Mouse (Mus musculus) T-helper 2 cell (primary cell): ENCODE results near the gene Rprd2.
"Not testable (repeated sequence)": the region's sequence is repeated elsewhere in the genome, so short reads cannot be mapped to it uniquely, and the experiment has no call there.

Experiments used
- in situ Hi-C: fragments of 300-600 bp; cut with MboI, MseI; formaldehyde crosslinking; loops from one replicate; pipeline ENCODE4 v1.15.1; 2025; ENCODE audit warnings: high pct_unique_total_duplicates

Gene Rprd2

DNA sequence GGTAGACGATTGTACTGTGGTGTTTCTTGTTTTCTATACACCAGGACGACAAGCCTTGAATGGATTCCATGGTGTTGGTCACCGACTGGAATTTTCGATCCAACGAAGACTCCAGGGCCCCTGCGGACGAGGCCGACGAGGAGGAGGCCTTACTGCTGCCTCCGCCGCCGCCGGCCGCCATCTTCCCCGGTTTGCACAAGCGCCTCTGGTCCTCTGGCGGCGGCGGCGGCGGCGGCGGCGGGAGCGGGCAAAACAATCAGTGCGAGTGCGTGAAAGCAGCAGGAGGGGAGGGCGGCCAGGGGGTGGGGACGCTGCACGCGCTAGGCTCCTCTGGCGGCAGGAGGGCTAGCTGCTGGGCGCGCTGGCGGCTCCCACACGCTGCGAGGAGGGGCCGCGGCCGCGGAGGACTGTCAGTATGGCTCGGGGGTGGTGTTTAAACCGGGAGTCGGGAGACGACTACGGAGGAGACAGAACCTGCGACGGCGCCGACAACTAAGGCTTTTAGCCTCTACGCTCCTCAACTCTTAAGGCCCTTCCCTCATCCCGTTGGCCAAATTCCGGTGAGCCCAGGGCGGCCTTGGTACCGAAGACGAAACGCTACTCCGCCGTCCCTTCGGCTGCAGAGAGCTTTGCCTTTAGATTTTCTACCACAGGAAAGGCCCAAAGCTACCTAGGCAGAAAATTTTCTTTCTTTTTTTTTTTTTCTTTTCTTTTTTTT is at the start of gene Rprd2:
Rprd2 (minus strand) TSS at position 293 of the 718 bp plus-strand sequence.
- in situ Hi-C loops: loop anchor here (10.0 kb wide), 1 partner anchor 684 kb away; the partner anchor contains the start of genes Lysmd1 and Scnm1

- in situ Hi-C loops: loop anchor here (10.0 kb wide), 1 partner anchor 177 kb away; no protein-coding TSS in a partner anchor
Observed at GRCm38 (mm10) chr3:95867408-95867807, 48.7 kb upstream of the Rprd2 start.

GRCm38 (mm10) chr3:95866071-95866470 is 47.4 kb upstream of the Rprd2 start:
- in situ Hi-C loops: loop anchor here (10.0 kb wide), 1 partner anchor 179 kb away; no protein-coding TSS in a partner anchor

GRCm38 (mm10) chr3:95865571-95865970 is 46.9 kb upstream of the Rprd2 start:
- in situ Hi-C loops: loop anchor here (10.0 kb wide), 1 partner anchor 179 kb away; no protein-coding TSS in a partner anchor

DNA sequence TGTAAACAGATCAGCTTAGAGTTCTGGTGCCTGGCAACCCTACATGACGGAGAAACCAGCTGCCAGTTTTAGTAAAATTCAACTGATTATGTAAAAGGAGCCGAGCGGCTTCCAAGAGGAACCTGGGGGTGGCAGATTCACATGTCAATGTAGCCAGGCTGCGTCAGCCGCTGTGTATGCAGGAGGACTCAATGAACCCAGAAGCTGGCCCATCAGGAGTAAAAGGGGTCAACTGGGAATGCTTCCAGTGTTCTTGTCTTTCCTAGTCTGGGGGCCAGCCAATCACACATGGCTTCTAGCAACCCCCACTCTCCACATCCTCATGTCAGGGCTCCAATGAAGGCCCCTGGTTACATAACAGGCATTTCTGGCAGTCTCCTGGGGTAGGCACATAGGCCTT is 46.4 kb upstream of the Rprd2 start:
- in situ Hi-C loops: loop anchor here (10.0 kb wide), 1 partner anchor 180 kb away; no protein-coding TSS in a partner anchor

DNA sequence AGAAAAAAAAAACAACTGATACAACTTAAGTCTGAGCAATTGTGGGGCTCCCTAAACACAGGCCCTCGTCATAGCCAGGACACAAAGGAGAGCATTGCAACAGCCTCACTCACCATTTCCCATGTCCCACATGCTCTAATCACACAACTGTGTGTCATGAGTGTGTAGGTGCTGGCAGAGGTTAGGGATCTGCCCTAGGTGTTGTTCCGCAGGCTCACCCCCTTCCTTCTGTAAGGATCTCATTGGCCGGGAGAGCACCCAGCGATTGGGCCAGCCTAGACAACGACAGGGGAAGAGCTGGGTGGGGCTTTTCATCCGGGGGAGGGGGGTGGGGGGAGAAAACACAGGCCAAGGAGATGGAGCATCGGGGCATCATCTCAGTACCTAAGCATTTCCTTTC is 44.9 kb upstream of the Rprd2 start:
- in situ Hi-C loops: loop anchor here (10.0 kb wide), 1 partner anchor 181 kb away; no protein-coding TSS in a partner anchor

GRCm38 (mm10) chr3:95861796-95862195 is 43.1 kb upstream of the Rprd2 start:
- in situ Hi-C loops: loop anchor here (10.0 kb wide), 1 partner anchor 183 kb away; no protein-coding TSS in a partner anchor

GRCm38 (mm10) chr3:95861216-95861615 is 42.6 kb upstream of the Rprd2 start:
- in situ Hi-C loops: loop anchor here (10.0 kb wide), 1 partner anchor 184 kb away; no protein-coding TSS in a partner anchor

DNA sequence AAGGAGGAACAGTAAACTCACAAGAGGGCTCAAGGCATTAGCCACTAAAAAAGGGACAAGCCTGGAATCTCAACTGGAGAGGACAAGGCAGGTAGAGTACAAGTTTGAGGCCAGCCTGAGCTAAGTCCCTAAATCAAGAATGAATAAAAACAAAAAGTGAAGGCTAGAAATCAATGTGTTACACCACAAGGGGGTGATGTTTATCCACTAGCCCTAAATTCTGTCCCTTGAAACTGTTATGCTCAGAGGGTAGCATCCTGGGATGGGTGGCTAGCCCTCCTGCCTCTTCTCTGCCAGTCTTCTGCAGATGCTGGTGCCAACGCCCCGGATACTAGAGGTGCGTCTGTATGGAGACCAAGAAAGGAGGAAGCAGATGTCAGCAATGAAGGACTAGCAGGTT is 41.7 kb upstream of the Rprd2 start:
- in situ Hi-C loops: loop anchor here (10.0 kb wide), 1 partner anchor 184 kb away; no protein-coding TSS in a partner anchor

DNA sequence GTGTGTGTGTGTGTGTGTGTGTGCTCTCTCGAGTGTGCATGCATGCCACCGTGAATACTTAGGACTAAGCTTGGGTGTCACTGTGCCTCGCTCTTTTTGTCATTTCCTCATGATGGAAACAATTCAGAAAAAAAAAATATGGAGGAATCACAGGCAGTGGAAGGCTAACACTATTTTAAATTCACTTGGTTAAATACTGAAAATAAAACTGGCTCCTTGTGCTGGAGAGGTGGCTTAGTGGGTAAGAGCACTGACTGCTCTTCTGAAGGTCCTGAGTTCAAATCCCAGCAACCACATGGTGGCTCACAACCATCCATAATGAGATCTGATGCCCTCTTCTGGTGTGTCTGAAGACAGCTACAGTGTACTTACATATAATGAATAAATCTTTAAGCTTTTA is 39.6 kb upstream of the Rprd2 start:
- in situ Hi-C loops: not testable (repeated sequence)

DNA sequence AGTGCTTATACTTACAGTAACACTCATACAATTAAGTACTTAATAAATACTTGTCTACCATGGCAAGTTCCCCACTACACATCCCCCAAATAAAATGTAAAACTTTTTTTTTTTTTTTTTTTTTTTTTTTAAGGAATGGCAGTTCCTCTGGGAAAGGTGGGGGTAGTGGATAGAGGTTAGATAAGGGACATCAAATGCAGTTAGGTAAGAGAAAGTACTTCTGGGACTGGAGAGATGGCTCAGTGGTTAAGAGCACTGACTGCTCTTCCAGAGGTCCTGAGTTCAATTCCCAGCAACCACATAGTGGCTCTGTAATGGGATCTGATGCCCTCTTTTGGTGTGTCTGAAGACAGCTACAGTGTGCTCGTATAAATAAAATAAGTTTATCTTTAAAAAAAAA is 38.4 kb upstream of the Rprd2 start:
- in situ Hi-C loops: not testable (repeated sequence)

GRCm38 (mm10) chr3:95856115-95856514 is 37.5 kb upstream of the Rprd2 start:
- in situ Hi-C loops: no loop called here

DNA sequence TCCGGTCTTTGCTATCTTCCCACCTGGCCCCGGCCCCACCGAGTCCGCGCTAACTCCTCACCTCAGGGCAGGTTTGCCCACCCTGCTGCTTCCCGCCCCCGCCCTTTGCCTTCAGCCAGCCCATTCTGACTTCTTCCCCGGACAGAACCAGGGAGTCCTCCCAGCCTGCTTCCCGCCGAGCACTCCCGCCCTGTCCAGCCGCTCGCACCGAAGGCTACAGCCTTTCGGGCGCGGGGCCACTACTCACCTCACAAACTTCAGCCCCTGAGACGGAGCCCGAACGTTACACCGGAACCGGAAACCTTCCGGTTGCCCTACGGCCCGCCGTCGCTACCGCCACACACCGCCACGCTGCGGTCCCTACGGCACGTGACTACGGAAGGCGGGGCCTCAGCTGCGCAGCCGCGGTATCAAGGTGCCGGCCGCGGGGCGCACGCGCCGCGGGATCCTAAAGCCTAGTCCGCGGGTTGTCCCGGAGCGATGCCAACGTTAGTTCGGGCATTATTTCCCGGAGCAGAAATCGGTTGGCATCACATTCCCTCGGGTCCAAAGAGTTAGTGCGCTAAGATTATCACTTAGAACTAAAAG is 36.9 kb upstream of the Rprd2 start, which contains the start of gene Prpf3:
Prpf3 (minus strand) TSS at position 384 of the 588 bp plus-strand sequence.
- in situ Hi-C loops: no loop called here

GRCm38 (mm10) chr3:95851317-95851716 is 32.7 kb upstream of the Rprd2 start:
- in situ Hi-C loops: no loop called here

- in situ Hi-C loops: no loop called here
Observed at GRCm38 (mm10) chr3:95850611-95851010, 31.9 kb upstream of the Rprd2 start.

GRCm38 (mm10) chr3:95842503-95843214 is 24.0 kb upstream of the Rprd2 start:
- in situ Hi-C loops: loop anchor here (5.0 kb wide), 1 partner anchor 500 kb away; no protein-coding TSS in a partner anchor

DNA sequence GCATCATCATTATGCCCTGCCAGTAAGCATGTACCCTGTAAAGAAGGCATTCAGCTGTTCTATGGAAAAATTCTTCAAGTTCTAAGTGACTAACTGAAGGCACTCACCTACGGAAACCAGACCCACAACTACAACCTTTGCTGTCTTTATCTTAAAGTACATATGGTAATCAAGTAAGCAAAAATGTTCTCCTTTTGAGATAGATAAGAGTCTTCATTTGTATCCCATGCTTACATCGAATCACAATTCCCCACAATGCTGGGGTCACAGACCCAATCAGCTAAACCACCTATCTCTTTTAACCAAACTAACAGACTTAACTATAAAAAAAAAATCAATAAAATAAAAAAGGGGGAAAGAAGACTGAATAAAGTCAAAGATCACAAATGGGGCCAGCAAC is 20.6 kb upstream of the Rprd2 start:
- in situ Hi-C loops: no loop called here

DNA sequence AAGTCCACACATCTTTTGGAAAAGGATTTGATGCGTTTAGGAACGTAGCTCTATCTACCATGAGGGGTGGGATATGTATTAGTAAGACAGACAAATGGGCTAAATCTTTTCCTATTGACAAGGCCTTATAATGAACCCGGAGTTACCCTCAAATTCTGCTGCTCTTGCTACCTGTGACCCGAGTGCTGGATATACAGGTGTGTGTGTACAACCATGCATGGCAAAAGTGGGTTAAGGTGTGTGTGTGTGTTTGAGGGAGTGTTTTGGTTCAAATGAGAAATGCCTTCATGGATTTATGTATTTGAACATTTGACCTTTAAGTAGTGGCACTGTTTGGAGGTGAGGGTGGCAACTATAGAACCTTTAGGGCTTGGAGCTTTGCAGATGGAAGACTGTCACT is 10.4 kb upstream of the Rprd2 start:
- in situ Hi-C loops: no loop called here

GRCm38 (mm10) chr3:95826275-95826674 is 7.6 kb upstream of the Rprd2 start:
- in situ Hi-C loops: no loop called here

DNA sequence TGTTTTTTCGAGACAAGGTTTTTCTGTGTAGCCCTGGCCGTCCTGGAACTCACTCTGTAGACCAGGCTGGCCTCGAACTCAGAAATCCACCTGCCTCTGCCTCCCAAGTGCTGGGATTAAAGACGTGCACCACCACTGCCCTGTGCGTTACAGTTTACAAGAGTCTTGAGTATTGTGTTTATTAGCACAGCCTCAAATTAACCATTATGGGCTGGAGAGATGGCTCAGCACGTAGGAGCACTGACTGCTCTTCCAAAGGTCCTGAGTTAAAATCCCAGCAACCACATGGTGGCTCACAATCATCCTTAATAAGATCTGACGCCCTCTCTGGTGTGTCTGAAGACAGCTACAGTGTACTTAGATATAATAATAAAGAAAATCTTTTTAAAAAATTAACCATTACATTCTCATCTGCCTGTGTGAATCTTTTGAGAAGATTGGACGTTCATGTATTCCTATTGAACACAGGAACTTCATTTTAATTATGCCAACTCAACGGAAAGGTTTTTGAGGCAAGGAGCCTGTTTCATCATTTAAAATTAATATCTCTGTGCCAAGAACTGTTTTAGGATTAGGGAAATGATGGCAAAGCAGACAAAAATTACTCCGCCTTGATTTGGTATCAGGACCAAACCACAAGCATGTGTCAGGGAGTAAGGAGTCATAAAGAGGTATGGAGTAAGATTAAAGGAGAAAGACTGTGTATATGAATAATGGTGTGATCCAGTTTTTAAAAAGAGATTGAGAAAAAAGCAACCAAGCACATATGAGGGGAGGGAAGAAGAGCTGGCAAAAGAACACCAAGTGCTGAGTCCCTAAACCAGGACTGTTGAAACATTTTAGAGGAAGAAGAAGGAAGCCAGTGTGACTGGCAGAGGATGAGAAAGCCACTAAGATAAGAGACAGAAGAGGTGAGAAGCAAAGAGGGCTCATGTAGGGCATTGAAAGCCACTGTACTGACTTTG is 1.7 kb upstream of the Rprd2 start:
- in situ Hi-C loops: no loop called here
